Mouse (Mus musculus): ENCODE data around the gene Gsn. TPM values are rescaled to one million over a fixed set of nuclear protein-coding genes. Genes with fewer than 3 reads are reported as not detected.

Gene Gsn
- polyA plus RNA-seq, 1 experiment from 2014 or later = 321 TPM

- no peak overlapping the region for H3K4me2 ChIP-seq
- H3K36me3 ChIP-seq = no peaks in the 10 kb centered on the region
- no peaks in the 10 kb centered on the region for H3K9me3 ChIP-seq (replicated peaks)
- H3K27ac ChIP-seq = no peak overlapping the region
- H3K27me3 ChIP-seq = no peaks in the 10 kb centered on the region
- ATAC-seq (replicated peaks; ENCODE audit: insufficient number of reproducible peaks, insufficient read depth, low FRiP score, low read depth) = no peak
- H3K9ac ChIP-seq = no peak overlapping the region
- WGBS = 72% methylated on average over 6 of the region's 6 CpGs
- no peak overlapping the region for H3K4me3 ChIP-seq
- 0 out of 2 replicates have a peak, but pooled peaks cover 2% of the 10 kb centered on the region for H3K4me1 ChIP-seq (replicated peaks)
Measured at GRCm38 (mm10) chr2:35222822-35223391, 33.3 kb upstream of the Gsn start.

GRCm38 (mm10) chr2:35224285-35224684 is 31.9 kb upstream of the Gsn start:
- H3K27ac ChIP-seq = no peak overlapping the region
- H3K4me3 ChIP-seq = no peak overlapping the region
- 82% methylated on average over 15 of the region's 15 CpGs for WGBS
- H3K36me3 ChIP-seq = no peaks in the 10 kb centered on the region
- H3K4me1 ChIP-seq (replicated peaks) = 0 out of 2 replicates have a peak, but pooled peaks cover 2% of the 10 kb centered on the region
- no peak overlapping the region for H3K4me2 ChIP-seq
- no peak for ATAC-seq (replicated peaks; ENCODE audit: insufficient number of reproducible peaks, insufficient read depth, low FRiP score, low read depth)
- H3K9ac ChIP-seq = no peak overlapping the region
- no peaks in the 10 kb centered on the region for H3K27me3 ChIP-seq
- no peaks in the 10 kb centered on the region for H3K9me3 ChIP-seq (replicated peaks)

- Histone ChIP-seq H3K27ac (no peak overlapping the region), H3K9ac (no peak overlapping the region), H3K4me1 (replicated peaks) (peaks cover 16% of the 10 kb centered on the region), H3K4me3 (no peak overlapping the region), H3K9me3 (replicated peaks) (no peaks in the 10 kb centered on the region), H3K4me2 (no peak overlapping the region), H3K36me3 (no peaks in the 10 kb centered on the region), H3K27me3 (no peaks in the 10 kb centered on the region)
- ATAC-seq (replicated peaks; ENCODE audit: insufficient number of reproducible peaks, insufficient read depth, low FRiP score, low read depth) = no peak
- WGBS = 58% methylated on average over 4 of the region's 4 CpGs
Measured at GRCm38 (mm10) chr2:35228145-35228544, 28.0 kb upstream of the Gsn start.

- Histone ChIP-seq H3K4me1 (replicated peaks) (peaks cover 31% of the 10 kb centered on the region), H3K27ac (no peak overlapping the region), H3K4me2 (no peak overlapping the region), H3K9ac (no peak overlapping the region), H3K4me3 (no peak overlapping the region), H3K9me3 (replicated peaks) (no peaks in the 10 kb centered on the region), H3K36me3 (no peaks in the 10 kb centered on the region), H3K27me3 (no peaks in the 10 kb centered on the region)
- WGBS = 29% methylated on average over 8 of the region's 8 CpGs
- ATAC-seq (replicated peaks; ENCODE audit: insufficient number of reproducible peaks, insufficient read depth, low FRiP score, low read depth) = no peak
Measured at GRCm38 (mm10) chr2:35230215-35230614, 26.0 kb upstream of the Gsn start.

- 14% methylated on average over 2 of the region's 2 CpGs for WGBS
- H3K36me3 ChIP-seq = no peaks in the 10 kb centered on the region
- H3K9ac ChIP-seq = no peak overlapping the region
- no peaks in the 10 kb centered on the region for H3K27me3 ChIP-seq
- ATAC-seq (replicated peaks; ENCODE audit: insufficient number of reproducible peaks, insufficient read depth, low FRiP score, low read depth) = no peak
- no peak overlapping the region for H3K4me3 ChIP-seq
- 0 out of 2 replicates have a peak overlapping the region, but pooled peaks have one; percentile 8 for H3K27ac ChIP-seq
- H3K9me3 ChIP-seq (replicated peaks) = no peaks in the 10 kb centered on the region
- H3K4me1 ChIP-seq (replicated peaks) = peaks cover 31% of the 10 kb centered on the region
- H3K4me2 ChIP-seq = no peak overlapping the region
Measured at GRCm38 (mm10) chr2:35231871-35232270, 24.3 kb upstream of the Gsn start.

- H3K4me2 ChIP-seq = no peak overlapping the region
- H3K27me3 ChIP-seq = no peaks in the 10 kb centered on the region
- H3K4me3 ChIP-seq = no peak overlapping the region
- peaks cover 31% of the 10 kb centered on the region for H3K4me1 ChIP-seq (replicated peaks)
- H3K36me3 ChIP-seq = no peaks in the 10 kb centered on the region
- H3K9ac ChIP-seq = no peak overlapping the region
- no peaks in the 10 kb centered on the region for H3K9me3 ChIP-seq (replicated peaks)
- H3K27ac ChIP-seq = peak overlapping the region; percentile 44
- no peak for ATAC-seq (replicated peaks; ENCODE audit: insufficient number of reproducible peaks, insufficient read depth, low FRiP score, low read depth)
- 59% methylated on average over 17 of the region's 17 CpGs for whole genome bisulfite sequencing
Measured at GRCm38 (mm10) chr2:35232595-35233445, 23.4 kb upstream of the Gsn start.

- Histone ChIP-seq H3K4me3 (no peak overlapping the region), H3K9me3 (replicated peaks) (no peaks in the 10 kb centered on the region), H3K27me3 (no peaks in the 10 kb centered on the region), H3K9ac (no peak overlapping the region), H3K4me2 (no peak overlapping the region), H3K36me3 (no peaks in the 10 kb centered on the region), H3K27ac (no peak overlapping the region), H3K4me1 (replicated peaks) (peaks cover 31% of the 10 kb centered on the region)
- no peak for ATAC-seq (replicated peaks; ENCODE audit: insufficient number of reproducible peaks, insufficient read depth, low FRiP score, low read depth)
- 35% methylated on average over 3 of the region's 3 CpGs for WGBS
Measured at GRCm38 (mm10) chr2:35233898-35234297, 22.3 kb upstream of the Gsn start.

GRCm38 (mm10) chr2:35235021-35235420 is 21.2 kb upstream of the Gsn start:
- Histone ChIP-seq H3K36me3 (no peaks in the 10 kb centered on the region), H3K27ac (no peak overlapping the region), H3K27me3 (no peaks in the 10 kb centered on the region), H3K9ac (no peak overlapping the region), H3K4me2 (no peak overlapping the region), H3K4me1 (replicated peaks) (peaks cover 31% of the 10 kb centered on the region), H3K9me3 (replicated peaks) (no peaks in the 10 kb centered on the region), H3K4me3 (no peak overlapping the region)
- 76% methylated on average over 6 of the region's 6 CpGs for WGBS
- ATAC-seq (replicated peaks; ENCODE audit: insufficient number of reproducible peaks, insufficient read depth, low FRiP score, low read depth) = no peak

- ATAC-seq (replicated peaks; ENCODE audit: insufficient number of reproducible peaks, insufficient read depth, low FRiP score, low read depth) = no peak
Measured at GRCm38 (mm10) chr2:35244241-35244640, 11.9 kb upstream of the Gsn start.

GRCm38 (mm10) chr2:35247763-35248162 is 8.4 kb upstream of the Gsn start:
- Histone ChIP-seq H3K36me3 (no peaks in the 10 kb centered on the region), H3K4me1 (replicated peaks) (no peaks in the 10 kb centered on the region), H3K27ac (no peak overlapping the region), H3K9me3 (replicated peaks) (no peaks in the 10 kb centered on the region), H3K27me3 (no peaks in the 10 kb centered on the region), H3K4me3 (no peak overlapping the region), H3K4me2 (no peak overlapping the region), H3K9ac (no peak overlapping the region)
- no peak for ATAC-seq (replicated peaks; ENCODE audit: insufficient number of reproducible peaks, insufficient read depth, low FRiP score, low read depth)
- WGBS = 53% methylated on average over 5 of the region's 5 CpGs

More at GRCm38 (mm10) chr2:35244241-35244640, 11.9 kb upstream of the Gsn start:
- Histone ChIP-seq H3K36me3 (no peaks in the 10 kb centered on the region), H3K27ac (no peak overlapping the region), H3K4me3 (no peak overlapping the region), H3K4me1 (replicated peaks) (no peaks in the 10 kb centered on the region), H3K4me2 (no peak overlapping the region), H3K9me3 (replicated peaks) (no peaks in the 10 kb centered on the region), H3K27me3 (no peaks in the 10 kb centered on the region), H3K9ac (no peak overlapping the region)
- 40% methylated on average over 3 of the region's 3 CpGs for WGBS

- Histone ChIP-seq H3K4me1 (replicated peaks) (peaks cover 18% of the 10 kb centered on the region), H3K36me3 (no peaks in the 10 kb centered on the region), H3K9me3 (replicated peaks) (no peaks in the 10 kb centered on the region), H3K9ac (no peak overlapping the region), H3K4me3 (no peak overlapping the region), H3K27me3 (no peaks in the 10 kb centered on the region), H3K27ac (no peak overlapping the region), H3K4me2 (no peak overlapping the region)
- ATAC-seq (replicated peaks; ENCODE audit: insufficient number of reproducible peaks, insufficient read depth, low FRiP score, low read depth) = no peak
- 47% methylated on average over 6 of the region's 6 CpGs for WGBS
Measured at GRCm38 (mm10) chr2:35252733-35253132, 3.4 kb upstream of the Gsn start.

GRCm38 (mm10) chr2:35253751-35254150 is 2.4 kb upstream of the Gsn start:
- no peaks in the 10 kb centered on the region for H3K9me3 ChIP-seq (replicated peaks)
- WGBS = 84% methylated on average over 4 of the region's 4 CpGs
- peaks cover 28% of the 10 kb centered on the region for H3K4me1 ChIP-seq (replicated peaks)
- no peak overlapping the region for H3K9ac ChIP-seq
- no peak for ATAC-seq (replicated peaks; ENCODE audit: insufficient number of reproducible peaks, insufficient read depth, low FRiP score, low read depth)
- no peaks in the 10 kb centered on the region for H3K27me3 ChIP-seq
- no peak overlapping the region for H3K27ac ChIP-seq
- no peak overlapping the region for H3K4me2 ChIP-seq
- no peaks in the 10 kb centered on the region for H3K36me3 ChIP-seq
- H3K4me3 ChIP-seq = no peak overlapping the region

Data from heart, embryonic 15.5 days (tissue).